Mouse (Mus musculus) heart, adult 2 months (tissue): ENCODE data around the gene Wwc1. TPM values are rescaled to one million over a fixed set of nuclear protein-coding genes. Genes with fewer than 3 reads are reported as not detected.
A peak's percentile ranks its signal among the peaks of the same experiment; 100 is the strongest.

ENCODE experiments used
- DNase-seq, 2 experiments: peaks; one replicate each; pipeline ENCODE4 v3.0.0; 2021
- H3K27ac ChIP-seq: fragments of 200-600 bp; 2 replicates; pipeline ENCODE4 v1.8.1; 2022
- H3K27me3 ChIP-seq: fragments of 200-500 bp; 2 replicates; pipeline ENCODE4 v1.6.1; 2012; ENCODE audit warnings: mild to moderate bottlenecking, low read length, inconsistent platforms, mixed read lengths; ENCODE audit not compliant: control insufficient read depth, insufficient read depth
- H3K36me3 ChIP-seq: fragments of 200-500 bp; 2 replicates; pipeline ENCODE4 v1.6.1; 2012; ENCODE audit warnings: low read length, inconsistent platforms; ENCODE audit not compliant: control insufficient read depth, insufficient read depth
- H3K4me1 ChIP-seq: fragments of 200-500 bp; 2 replicates; pipeline ENCODE4 v1.6.1; 2011; ENCODE audit warnings: low read length; ENCODE audit not compliant: control insufficient read depth, insufficient read depth
- H3K4me3 ChIP-seq: fragments of 200-600 bp; 2 replicates; pipeline ENCODE4 v1.8.1; 2022
- H3K79me2 ChIP-seq: fragments of 200-500 bp; replicated peaks from 2 replicates; pipeline ENCODE4 v1.6.1; 2012; ENCODE audit warnings: mild to moderate bottlenecking, inconsistent platforms, low read length, moderate library complexity, mixed read lengths; ENCODE audit not compliant: control insufficient read depth, insufficient read depth
- H3K9ac ChIP-seq: fragments of 200-500 bp; 2 replicates; pipeline ENCODE4 v1.6.1; 2012; ENCODE audit warnings: low read depth, mild to moderate bottlenecking, control low read depth, inconsistent platforms, low read length, mixed read lengths
- CTCF ChIP-seq: fragments of 200-600 bp; IDR thresholded peaks from 2 replicates; pipeline ENCODE4 v1.8.1; 2022; ENCODE audit warnings: antibody characterized with exemption, mild to moderate bottlenecking, moderate library complexity
- EP300 ChIP-seq: fragments of 200-500 bp; IDR thresholded peaks from 2 replicates; pipeline ENCODE4 v1.6.1; 2011; ENCODE audit warnings: low read depth, low read length, control low read depth; ENCODE audit not compliant: insufficient read depth
- POLR2A ChIP-seq: fragments of 200-500 bp; IDR thresholded peaks from 2 replicates; pipeline ENCODE4 v1.6.1; 2011; ENCODE audit warnings: mild to moderate bottlenecking, low read depth, low read length, control low read depth; ENCODE audit not compliant: insufficient read depth
- WGBS: fragments of 180-500 bp; shearing (Covaris S2); methylation state at CpG from one replicate; pipeline ENCODE4 v1.1.7; 2018; 5-methylcytosine and 5-hydroxymethylcytosine counted together
- intact Hi-C: fragments of 180-260 bp; cut with DNase I; formaldehyde crosslinking; loops from one replicate; pipeline ENCODE4 v1.15.1; 2025
- polyA plus RNA-seq: library from polyadenylated mRNA; depleted of rRNA; stranded (reverse); fragments of >200 nt; gene quantifications from 2 replicates; pipeline ENCODE4 v1.2.3, GENCODE M21; 2012
- total RNA-seq, 2 experiments: library from RNA; stranded (reverse); gene quantifications; 2 replicates each; pipeline ENCODE4 v1.2.3; 2021

Gene Wwc1
- total and polyA plus RNA-seq, 3 experiments, result 0.84 to 2.1 (median 1.1) TPM

GRCm38 (mm10) chr11:35838345-35839338 lies 141.7 kb downstream of the Wwc1 start:
- Histone ChIP-seq H3K36me3 (no peaks in the 10 kb centered on the region), H3K9ac (peak overlapping the region; percentile 66), H3K27me3 (no peaks in the 10 kb centered on the region), H3K27ac (peak overlapping the region; percentile 18), H3K79me2 (peaks cover 2% of the 10 kb centered on the region; the same call in 1 of the 2 replicates), H3K4me3 (peak overlapping the region; percentile 48), H3K4me1 (no peaks in the 10 kb centered on the region; the same call in 1 of the 2 replicates)
- WGBS, result 24% methylated on average over 28 of the region's 28 CpGs
- peak; percentile 90 to 93 for DNase-seq
- TF ChIP-seq EP300, result no peak
- peak; percentile 49 for TF ChIP-seq POLR2A
- intact Hi-C loops, result no loop called here

GRCm38 (mm10) chr11:35837156-35838126 lies 142.9 kb downstream of the Wwc1 start:
- Histone ChIP-seq H3K27me3 (no peaks in the 10 kb centered on the region), H3K27ac (peak overlapping the region; percentile 18; the same call in 1 of the 2 replicates), H3K4me1 (peaks cover 2% of the 10 kb centered on the region), H3K36me3 (no peaks in the 10 kb centered on the region), H3K79me2 (peaks cover 4% of the 10 kb centered on the region), H3K9ac (no peak overlapping the region), H3K4me3 (no peak overlapping the region; the same call in 1 of the 2 replicates)
- WGBS, result 61% methylated on average over 5 of the region's 5 CpGs
- DNase-seq, result no peak
- intact Hi-C loops, result no loop called here
- TF ChIP-seq POLR2A, result no peak
- 0 out of 2 replicates have a peak, but pooled peaks have one; percentile 12 for TF ChIP-seq CTCF

DNA sequence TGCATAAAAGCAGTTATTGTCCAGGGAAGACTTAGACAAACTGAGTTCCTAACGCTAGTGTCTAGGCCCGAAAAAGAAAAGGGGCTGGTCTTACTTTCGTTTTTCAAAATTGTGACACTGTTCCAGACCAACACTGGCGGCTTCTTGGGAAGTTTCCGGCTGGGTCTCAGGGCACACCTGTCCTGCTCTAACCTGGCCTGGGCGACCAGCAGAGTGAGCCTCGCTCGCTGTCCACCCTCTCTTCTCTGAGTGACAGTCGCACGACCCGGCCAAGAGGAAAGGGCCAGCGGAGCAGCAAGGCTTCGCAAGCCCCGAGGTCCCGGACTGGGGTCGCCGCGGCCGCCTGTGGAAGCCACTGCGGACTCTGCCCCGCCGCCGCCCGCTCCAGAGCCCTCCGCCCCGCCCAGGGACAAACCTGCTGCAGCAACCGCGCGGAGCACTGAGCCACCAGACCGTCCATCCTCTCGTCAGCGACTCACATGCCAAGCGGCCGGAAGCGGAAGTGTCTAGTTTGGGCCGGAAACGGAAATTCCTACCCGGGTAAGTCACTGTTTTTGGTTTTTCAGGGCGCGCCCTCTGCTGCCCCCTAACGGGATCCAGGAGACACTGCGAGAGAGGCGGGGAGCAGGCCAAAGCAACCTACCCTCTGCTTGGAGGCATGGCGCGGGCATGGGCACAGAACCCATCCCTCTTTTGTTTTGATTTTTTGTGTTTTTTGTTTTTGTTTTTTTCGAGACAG lies 146.1 kb downstream of the Wwc1 start, which contains the start of gene Rars:
Gene Rars (minus strand): TSS at position 485 of the 739 bp plus-strand sequence.
- peaks cover 5% of the 10 kb centered on the region for H3K79me2 ChIP-seq
- peaks cover 2% of the 10 kb centered on the region for H3K4me1 ChIP-seq
- no peaks in the 10 kb centered on the region for H3K27me3 ChIP-seq
- DNase-seq, result peak; percentile 93 to 94
- WGBS, result 1% methylated on average over 46 of the region's 46 CpGs
- H3K4me3 ChIP-seq, result peak within 1 kb of the TSS; percentile 85
- TF ChIP-seq POLR2A, result peak; percentile 76
- peak; percentile 99 for TF ChIP-seq CTCF
- peak; percentile 52; the same call in 1 of the 2 replicates for TF ChIP-seq EP300
- H3K9ac ChIP-seq, result peak within 1 kb of the TSS; percentile 87
- H3K36me3 ChIP-seq, result no peaks in the 10 kb centered on the region
- H3K27ac ChIP-seq, result peak within 1 kb of the TSS; percentile 54
- intact Hi-C loops, result loop anchor here (2.0 to 5.0 kb wide), 3 partner anchors 63 to 1002 kb away; partner anchors contain the start of gene Spdl1

DNA sequence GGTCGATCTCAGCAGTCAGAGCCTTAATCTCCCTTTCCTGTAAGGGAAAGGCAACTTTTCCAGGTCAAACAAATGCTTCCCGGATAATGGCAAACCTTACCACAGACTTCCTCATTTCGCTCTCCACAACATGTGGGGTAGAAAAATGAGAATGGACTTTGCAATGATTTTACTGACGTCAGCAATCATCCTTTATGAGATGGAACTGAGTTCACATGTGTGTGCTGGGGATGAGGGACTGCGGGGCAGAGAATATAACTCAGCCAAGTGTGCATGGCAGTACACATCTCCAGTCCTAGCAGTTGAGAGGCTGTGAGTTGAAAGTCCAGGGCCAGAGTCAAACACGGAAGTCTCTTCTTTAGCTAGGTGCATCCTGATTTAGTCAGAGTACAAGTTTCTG lies 147.1 kb downstream of the Wwc1 start:
- peaks cover 2% of the 10 kb centered on the region for H3K4me1 ChIP-seq
- no peak for TF ChIP-seq POLR2A
- no peak overlapping the region for H3K27ac ChIP-seq
- H3K9ac ChIP-seq, result no peak overlapping the region; the same call in 1 of the 2 replicates
- no peaks in the 10 kb centered on the region for H3K27me3 ChIP-seq
- peaks cover 5% of the 10 kb centered on the region for H3K79me2 ChIP-seq
- WGBS, result 55% methylated on average over 6 of the region's 6 CpGs
- DNase-seq, result no peak
- intact Hi-C loops, result loop anchor here (5.0 kb wide), 1 partner anchor 1001 kb away; the partner anchor contains the start of gene Spdl1
- no peaks in the 10 kb centered on the region for H3K36me3 ChIP-seq
- H3K4me3 ChIP-seq, result no peak overlapping the region; the same call in 1 of the 2 replicates

GRCm38 (mm10) chr11:35832139-35832538 lies 148.2 kb downstream of the Wwc1 start:
- Histone ChIP-seq H3K36me3 (no peaks in the 10 kb centered on the region), H3K27me3 (no peaks in the 10 kb centered on the region), H3K9ac (no peak overlapping the region), H3K79me2 (peaks cover 5% of the 10 kb centered on the region), H3K4me1 (peaks cover 2% of the 10 kb centered on the region), H3K4me3 (no peak overlapping the region), H3K27ac (no peak overlapping the region)
- 20% methylated on average over 4 of the region's 4 CpGs for WGBS
- intact Hi-C loops, result loop anchor here (5.0 kb wide), 1 partner anchor 1000 kb away; the partner anchor contains the start of gene Spdl1
- no peak for DNase-seq
- TF ChIP-seq EP300 (no peak), POLR2A (no peak), CTCF (no peak)
